ENCODE assay signal across 14 mouse cellular contexts in genomic region chr15:103090280-103091164, GRCm38 (mm10).
A peak's percentile ranks its signal among the peaks of the same experiment; 100 is the strongest.
DNase-seq lines count a peak whose midpoint lies in the region; ATAC-seq and TF ChIP-seq lines count a peak whose summit lies in the region.
"Had no signal": no experiment of that assay in that cellular context is flagged by ENCODE, and none has a peak within 500 bp of the region (broad histone marks: within the 10 kb centered on the region; RNA-seq: fewer than 3 reads in every experiment).

No protein-coding gene starts in this region.

- no peaks in the 10 kb centered on the region for H3K36me3 ChIP-seq in midbrain, postnatal 0 days (ENCODE audit: insufficient read depth, low read length)
- H3K36me3 ChIP-seq in midbrain, embryonic 13.5 days = no peaks in the 10 kb centered on the region
- no peaks in the 10 kb centered on the region for H3K36me3 ChIP-seq in heart, embryonic 12.5 days
- H3K36me3 ChIP-seq: heart, embryonic 15.5 days; limb, embryonic 10.5 days had no signal

- no peak for TF ChIP-seq CTCF in midbrain, postnatal 0 days (IDR thresholded peaks at IDR 0.05)

- WGBS in midbrain, postnatal 0 days = 58% methylated on average over 6 of the region's 6 CpGs
- WGBS in midbrain, embryonic 13.5 days = 59% methylated on average over 6 of the region's 6 CpGs
- WGBS in heart, embryonic 12.5 days = 46% methylated on average over 6 of the region's 6 CpGs

- H3K27ac ChIP-seq in midbrain, postnatal 0 days (ENCODE audit: low read depth, low read length) = no peak overlapping the region
- no peak overlapping the region for H3K27ac ChIP-seq in midbrain, embryonic 13.5 days
- H3K27ac ChIP-seq in brown adipose tissue, adult 24 weeks (replicated peaks; ENCODE audit: low read depth, low read length) = peak overlapping the region; percentile 92
- H3K27ac ChIP-seq in heart, embryonic 12.5 days (ENCODE audit: poor library complexity, severe bottlenecking) = no peak overlapping the region
- H3K27ac ChIP-seq: heart, embryonic 15.5 days; limb, embryonic 10.5 days had no signal

- H3K9ac ChIP-seq in midbrain, postnatal 0 days (replicated peaks; ENCODE audit: low read length, poor library complexity, severe bottlenecking) = no peak overlapping the region
- no peak overlapping the region for H3K9ac ChIP-seq in midbrain, embryonic 13.5 days (replicated peaks)
- H3K9ac ChIP-seq in heart, embryonic 12.5 days = no peak overlapping the region
- H3K9ac ChIP-seq: heart, embryonic 15.5 days had no signal

- H3K27me3 ChIP-seq in midbrain, postnatal 0 days (ENCODE audit: insufficient read depth, low read length) = peaks cover 40% of the 10 kb centered on the region
- peaks cover 85% of the 10 kb centered on the region for H3K27me3 ChIP-seq in midbrain, embryonic 13.5 days
- peaks cover 99% of the 10 kb centered on the region for H3K27me3 ChIP-seq in heart, embryonic 12.5 days (replicated peaks)
- H3K27me3 ChIP-seq: Patski had no signal

- ATAC-seq in frontal cortex, adult (ENCODE audit: low TSS enrichment) = peak; percentile 55; the same call in 1 of the 2 replicates
- no peak for ATAC-seq in midbrain, postnatal 0 days (ENCODE audit: low FRiP score)
- no peak for ATAC-seq in midbrain, embryonic 13.5 days
- no peak for ATAC-seq in heart, embryonic 12.5 days (ENCODE audit: insufficient number of reproducible peaks, low FRiP score)
- ATAC-seq: Patski had no signal

- no peak overlapping the region for H3K4me2 ChIP-seq in midbrain, postnatal 0 days (ENCODE audit: low read depth, low read length, poor library complexity, severe bottlenecking)
- H3K4me2 ChIP-seq in midbrain, embryonic 13.5 days (replicated peaks) = no peak overlapping the region
- no peak overlapping the region for H3K4me2 ChIP-seq in heart, embryonic 12.5 days
- H3K4me2 ChIP-seq: heart, embryonic 15.5 days had no signal

- DNase-seq in frontal cortex, postnatal 14 days (ENCODE audit: low spot score in 2 of 2) = no peak
- DNase-seq in midbrain, postnatal 0 days (ENCODE audit: low spot score) = peak; percentile 62
- peak; percentile 66 to 85 for DNase-seq in kidney, postnatal 25 days
- no peak for DNase-seq in urinary bladder, postnatal 4 days (ENCODE audit: low spot score in 2 of 2)
- DNase-seq: lung, adult 2 months; spleen, adult 18-20 months; thymus, postnatal 14 days had no signal

- peaks cover 16% of the 10 kb centered on the region for H3K4me1 ChIP-seq in midbrain, postnatal 0 days (ENCODE audit: insufficient read depth, low read length)
- H3K4me1 ChIP-seq in midbrain, embryonic 13.5 days (replicated peaks) = peaks cover 19% of the 10 kb centered on the region
- peaks cover 24% of the 10 kb centered on the region for H3K4me1 ChIP-seq in brown adipose tissue, adult 24 weeks (ENCODE audit: control insufficient read depth, insufficient read depth, insufficient read length, low read length)
- peaks cover 20% of the 10 kb centered on the region for H3K4me1 ChIP-seq in heart, embryonic 12.5 days (replicated peaks)

- H3K4me3 ChIP-seq in midbrain, postnatal 0 days (ENCODE audit: low read depth, low read length) = no peak overlapping the region
- no peak overlapping the region for H3K4me3 ChIP-seq in midbrain, embryonic 13.5 days (replicated peaks)
- no peak overlapping the region for H3K4me3 ChIP-seq in brown adipose tissue, adult 24 weeks (ENCODE audit: insufficient read depth, low read depth, low read length)
- no peak overlapping the region for H3K4me3 ChIP-seq in heart, embryonic 12.5 days
- H3K4me3 ChIP-seq: heart, embryonic 15.5 days; limb, embryonic 10.5 days had no signal

- H3K9me3 ChIP-seq in midbrain, postnatal 0 days (ENCODE audit: low read length) = no peaks in the 10 kb centered on the region
- H3K9me3 ChIP-seq in midbrain, embryonic 13.5 days = no peaks in the 10 kb centered on the region
- H3K9me3 ChIP-seq in heart, embryonic 12.5 days (replicated peaks) = no peaks in the 10 kb centered on the region
- H3K9me3 ChIP-seq: heart, embryonic 15.5 days; limb, embryonic 10.5 days had no signal

Comparison
In these comparisons a context has a peak if more than half of its experiments do, and no peak if none do; other contexts are left out.
1. DNase-seq: peak in midbrain, postnatal 0 days (single experiment) and kidney, postnatal 25 days (2 of 2); none in frontal cortex, postnatal 14 days (0 of 2) and urinary bladder, postnatal 4 days (0 of 2).